Mouse (Mus musculus): ENCODE measurements around the gene Fbxo34.

- TF ChIP-seq CTCF (conservative IDR thresholded peaks at IDR 0.05; ENCODE audit: insufficient read depth, insufficient read length, low read depth, low read length) (peak; percentile 82), POLR2A (IDR thresholded peaks at IDR 0.05; ENCODE audit: low read depth, low read length) (peak; percentile 58)
Observed at GRCm38 (mm10) chr14:47472359-47472742, 22.1 kb downstream of the Fbxo34 start.
